Mouse (Mus musculus): ENCODE data around the gene Defb20. TPM values are rescaled to one million over a fixed set of nuclear protein-coding genes. Genes with fewer than 3 reads are reported as not detected.

The Defb20 gene
- polyA plus RNA-seq, 1 experiment = not detected

GRCm38 (mm10) chr2:152516084-152516483 lies 39.2 kb downstream of the Defb20 start:
- Histone ChIP-seq H3K27ac (ENCODE audit: insufficient read depth, low read depth, low read length) (no peak overlapping the region), H3K4me3 (ENCODE audit: insufficient read depth, low read depth, low read length) (no peak overlapping the region), H3K4me1 (ENCODE audit: control insufficient read depth, insufficient read depth, low read length) (no peaks in the 10 kb centered on the region)
- 49% methylated on average over 4 of the region's 4 CpGs for WGBS
- TF ChIP-seq CTCF (IDR thresholded peaks at IDR 0.05; ENCODE audit: insufficient read depth, low read depth, low read length) (no peak), POLR2A (IDR thresholded peaks at IDR 0.05; ENCODE audit: insufficient read depth, low read depth, low read length) (no peak)

- no peak for TF ChIP-seq POLR2A (IDR thresholded peaks at IDR 0.05; ENCODE audit: insufficient read depth, low read depth, low read length)
- no peak for TF ChIP-seq CTCF (IDR thresholded peaks at IDR 0.05; ENCODE audit: insufficient read depth, low read depth, low read length)
- WGBS = 79% methylated on average over 4 of the region's 4 CpGs
Observed at GRCm38 (mm10) chr2:152517981-152518380, 41.1 kb downstream of the Defb20 start, which contains the start of gene Defb28. Gene Defb28 (plus strand): TSS chr2:152518255.

More at GRCm38 (mm10) chr2:152517981-152518380, 41.1 kb downstream of the Defb20 start, which contains the start of gene Defb28:
- Histone ChIP-seq H3K27ac (ENCODE audit: insufficient read depth, low read depth, low read length) (no peak within 1 kb of the TSS), H3K4me1 (ENCODE audit: control insufficient read depth, insufficient read depth, low read length) (no peaks in the 10 kb centered on the region), H3K4me3 (ENCODE audit: insufficient read depth, low read depth, low read length) (no peak within 1 kb of the TSS)

Other genes with a start within 250 kb of the Defb20 start
- not detected in 2 replicates for gene Tbc1d20, start 183.2 kb upstream of the Defb20 start, polyA plus RNA-seq (2012; ENCODE audit: insufficient read depth, insufficient read length, low replicate concordance, missing spikeins)
- not detected in 2 replicates for gene Rbck1, start 144.4 kb upstream of the Defb20 start, polyA plus RNA-seq (2012; ENCODE audit: insufficient read depth, insufficient read length, low replicate concordance, missing spikeins)
- not detected in 2 replicates for gene Trib3, start 133.0 kb upstream of the Defb20 start, polyA plus RNA-seq (2012; ENCODE audit: insufficient read depth, insufficient read length, low replicate concordance, missing spikeins)
- gene Nrsn2, start 100.4 kb upstream of the Defb20 start, polyA plus RNA-seq (2012; ENCODE audit: insufficient read depth, insufficient read length, low replicate concordance, missing spikeins) = not detected in 2 replicates
- not detected in 2 replicates for gene Sox12, start 79.0 kb upstream of the Defb20 start, polyA plus RNA-seq (2012; ENCODE audit: insufficient read depth, insufficient read length, low replicate concordance, missing spikeins)
- gene Zcchc3, start 62.0 kb upstream of the Defb20 start, polyA plus RNA-seq (2012; ENCODE audit: insufficient read depth, insufficient read length, low replicate concordance, missing spikeins) = not detected in 2 replicates
- gene 6820408C15Rik, start 61.5 kb upstream of the Defb20 start, polyA plus RNA-seq (2012; ENCODE audit: insufficient read depth, insufficient read length, low replicate concordance, missing spikeins) = not detected in 2 replicates
- gene Defb23, start 12.4 kb upstream of the Defb20 start, polyA plus RNA-seq (2012; ENCODE audit: insufficient read depth, insufficient read length, low replicate concordance, missing spikeins) = not detected in 2 replicates
- not detected in 2 replicates for gene Defb22, start 13.1 kb downstream of the Defb20 start, polyA plus RNA-seq (2012; ENCODE audit: insufficient read depth, insufficient read length, low replicate concordance, missing spikeins)
- not detected in 2 replicates for gene Defb26, start 34.6 kb downstream of the Defb20 start, polyA plus RNA-seq (2012; ENCODE audit: insufficient read depth, insufficient read length, low replicate concordance, missing spikeins)
- not detected in 2 replicates for gene Defb28, start 41.2 kb downstream of the Defb20 start, polyA plus RNA-seq (2012; ENCODE audit: insufficient read depth, insufficient read length, low replicate concordance, missing spikeins)
- not detected in 2 replicates for gene Defb29, start 63.0 kb downstream of the Defb20 start, polyA plus RNA-seq (2012; ENCODE audit: insufficient read depth, insufficient read length, low replicate concordance, missing spikeins)
- not detected in 2 replicates for gene Gm17416, start 92.3 kb downstream of the Defb20 start, polyA plus RNA-seq (2012; ENCODE audit: insufficient read depth, insufficient read length, low replicate concordance, missing spikeins)
- gene Defb21, start 95.7 kb downstream of the Defb20 start, polyA plus RNA-seq (2012; ENCODE audit: insufficient read depth, insufficient read length, low replicate concordance, missing spikeins) = not detected in 2 replicates
- gene Defb19, start 103.2 kb downstream of the Defb20 start, polyA plus RNA-seq (2012; ENCODE audit: insufficient read depth, insufficient read length, low replicate concordance, missing spikeins) = not detected in 2 replicates
- not detected in 2 replicates for gene Defb45, start 122.3 kb downstream of the Defb20 start, polyA plus RNA-seq (2012; ENCODE audit: insufficient read depth, insufficient read length, low replicate concordance, missing spikeins)
- not detected in 2 replicates for gene Defb36, start 127.3 kb downstream of the Defb20 start, polyA plus RNA-seq (2012; ENCODE audit: insufficient read depth, insufficient read length, low replicate concordance, missing spikeins)
- gene Defb25, start 146.0 kb downstream of the Defb20 start, polyA plus RNA-seq (2012; ENCODE audit: insufficient read depth, insufficient read length, low replicate concordance, missing spikeins) = not detected in 2 replicates
- gene Rem1, start 149.9 kb downstream of the Defb20 start, polyA plus RNA-seq (2012; ENCODE audit: insufficient read depth, insufficient read length, low replicate concordance, missing spikeins) = not detected in 2 replicates
- not detected in 2 replicates for gene H13, start 192.4 kb downstream of the Defb20 start, polyA plus RNA-seq (2012; ENCODE audit: insufficient read depth, insufficient read length, low replicate concordance, missing spikeins)
- not detected in 2 replicates for gene Mcts2, start 210.0 kb downstream of the Defb20 start, polyA plus RNA-seq (2012; ENCODE audit: insufficient read depth, insufficient read length, low replicate concordance, missing spikeins)